Mouse (Mus musculus) erythroblast, embryonic 14.5 days (primary cell): Measurements from ENCODE around the gene Fhl2.

Source experiments
- GATA1 ChIP-seq: IDR thresholded peaks from 2 replicates; pipeline ENCODE4 v1.6.1; 2012; ENCODE audit warnings: low read length, inconsistent platforms, mixed read lengths
- TAL1 ChIP-seq: IDR thresholded peaks from 3 replicates; pipeline ENCODE4 v1.6.1; 2012; ENCODE audit warnings: low read length, inconsistent platforms, mixed read lengths

- TF ChIP-seq TAL1, result no peak
- TF ChIP-seq GATA1, result no peak
Measured at GRCm38 (mm10) chr1:43239796-43240313, 43.1 kb upstream of the Fhl2 start.
